Mouse (Mus musculus): ENCODE data around the gene A430033K04Rik.

The A430033K04Rik gene

GRCm38 (mm10) chr5:138622645-138623477, at the start of gene A430033K04Rik:
Gene A430033K04Rik, plus strand, starts transcription at chr5:138622859.
- peak; percentile 93 for DNase-seq (ENCODE audit: inconsistent ontology term)

GRCm38 (mm10) chr5:138587396-138587795, 35.3 kb upstream of the A430033K04Rik start:
- DNase-seq (ENCODE audit: inconsistent ontology term), result no peak

- DNase-seq (ENCODE audit: inconsistent ontology term), result no peak
Measured at GRCm38 (mm10) chr5:138618353-138618752, 4.3 kb upstream of the A430033K04Rik start.

- DNase-seq (ENCODE audit: inconsistent ontology term), result peak; percentile 99
Measured at GRCm38 (mm10) chr5:138619211-138620128, 3.2 kb upstream of the A430033K04Rik start, which contains the start of gene Zfp68. Gene Zfp68, minus strand, starts transcription at chr5:138619761.

- no peak for DNase-seq (ENCODE audit: inconsistent ontology term)
Measured at GRCm38 (mm10) chr5:138620836-138621235, 1.8 kb upstream of the A430033K04Rik start.

GRCm38 (mm10) chr5:138623478-138623875, 818 bp downstream of the A430033K04Rik start:
- no peak for DNase-seq (ENCODE audit: inconsistent ontology term)

- DNase-seq (ENCODE audit: inconsistent ontology term), result no peak
Measured at GRCm38 (mm10) chr5:138636486-138636885, 13.8 kb downstream of the A430033K04Rik start.

GRCm38 (mm10) chr5:138641081-138641480, 18.4 kb downstream of the A430033K04Rik start:
- no peak for DNase-seq (ENCODE audit: inconsistent ontology term)

GRCm38 (mm10) chr5:138641761-138642160, 19.1 kb downstream of the A430033K04Rik start:
- no peak for DNase-seq (ENCODE audit: inconsistent ontology term)

GRCm38 (mm10) chr5:138652911-138653310, 30.3 kb downstream of the A430033K04Rik start:
- no peak for DNase-seq (ENCODE audit: inconsistent ontology term)

GRCm38 (mm10) chr5:138656477-138657156, 34.0 kb downstream of the A430033K04Rik start:
- peak; percentile 40 for DNase-seq (ENCODE audit: inconsistent ontology term)

- DNase-seq (ENCODE audit: inconsistent ontology term), result peak; percentile 6
Measured at GRCm38 (mm10) chr5:138657407-138657806, 34.7 kb downstream of the A430033K04Rik start.

- DNase-seq (ENCODE audit: inconsistent ontology term), result peak; percentile 29
Measured at GRCm38 (mm10) chr5:138657854-138658253, 35.2 kb downstream of the A430033K04Rik start.

- peak; percentile 36 for DNase-seq (ENCODE audit: inconsistent ontology term)
Measured at GRCm38 (mm10) chr5:138658922-138659321, 36.3 kb downstream of the A430033K04Rik start.

- peak; percentile 22 for DNase-seq (ENCODE audit: inconsistent ontology term)
Measured at GRCm38 (mm10) chr5:138683023-138683766, 60.5 kb downstream of the A430033K04Rik start.

GRCm38 (mm10) chr5:138683821-138684220, 61.2 kb downstream of the A430033K04Rik start:
- DNase-seq (ENCODE audit: inconsistent ontology term), result no peak

- DNase-seq (ENCODE audit: inconsistent ontology term), result no peak
Measured at GRCm38 (mm10) chr5:138687453-138687852, 64.8 kb downstream of the A430033K04Rik start.

GRCm38 (mm10) chr5:138689254-138689653, 66.6 kb downstream of the A430033K04Rik start:
- DNase-seq (ENCODE audit: inconsistent ontology term), result no peak

- DNase-seq (ENCODE audit: inconsistent ontology term), result no peak
Measured at GRCm38 (mm10) chr5:138692936-138693570, 70.4 kb downstream of the A430033K04Rik start.

- DNase-seq (ENCODE audit: inconsistent ontology term), result peak; percentile 55
Measured at GRCm38 (mm10) chr5:138694036-138694435, 71.4 kb downstream of the A430033K04Rik start.

All from Muller cell, postnatal 12 days (primary cell).